Mouse (Mus musculus) forebrain, embryonic 14.5 days (tissue): ENCODE results near the gene Bcl2l12. TPM values are rescaled to one million over a fixed set of nuclear protein-coding genes. Genes with fewer than 3 reads are reported as not detected.

Experiments
- ATAC-seq: fragments of 200-750 bp; cut with Nextera tagmentation; 2 replicates; pipeline ENCODE4 v1.8.0; 2017; ENCODE audit warnings: mild to moderate bottlenecking, moderate library complexity
- DNase-seq: peaks from one replicate; pipeline ENCODE4 v3.0.0-alpha.2; 2015; ENCODE audit warnings: low spot score
- H3K27ac ChIP-seq: fragments of 300-500 bp; sonication (generic); 2 replicates; pipeline ENCODE4 v1.5.1; 2014; ENCODE audit warnings: low read depth, mild to moderate bottlenecking, control low read depth, low read length, moderate library complexity
- H3K27me3 ChIP-seq: fragments of 300-500 bp; sonication (generic); replicated peaks from 2 replicates; pipeline ENCODE4 v1.6.1; 2014; ENCODE audit warnings: low read length, control low read depth, mixed read lengths; ENCODE audit not compliant: control insufficient read depth, insufficient read depth
- H3K36me3 ChIP-seq: fragments of 300-500 bp; sonication (generic); 2 replicates; pipeline ENCODE4 v1.6.1; 2014; ENCODE audit warnings: low read length, control low read depth; ENCODE audit not compliant: control insufficient read depth, insufficient read depth
- H3K4me1 ChIP-seq: fragments of 300-500 bp; sonication (generic); 2 replicates; pipeline ENCODE4 v1.6.1; 2014; ENCODE audit warnings: antibody characterized with exemption, low read length, control low read depth; ENCODE audit not compliant: control insufficient read depth, insufficient read depth
- H3K4me2 ChIP-seq: fragments of 300-500 bp; sonication (generic); 2 replicates; pipeline ENCODE4 v1.6.1; 2014; ENCODE audit warnings: mild to moderate bottlenecking, control low read depth, low read length
- H3K4me3 ChIP-seq: fragments of 300-500 bp; sonication (generic); 2 replicates; pipeline ENCODE4 v1.5.1; 2014; ENCODE audit warnings: low read depth, low read length, control low read depth
- H3K9ac ChIP-seq: fragments of 300-500 bp; sonication (generic); 2 replicates; pipeline ENCODE4 v1.6.1; 2014; ENCODE audit warnings: mild to moderate bottlenecking, low read length, control low read depth, moderate library complexity
- H3K9me3 ChIP-seq: fragments of 300-500 bp; sonication (generic); replicated peaks from 2 replicates; pipeline ENCODE4 v1.6.1; 2016; ENCODE audit warnings: low read length, control low read depth, mixed read lengths; ENCODE audit not compliant: control insufficient read depth
- WGBS: fragments of 180-500 bp; shearing (Covaris S2); extraction: QIAGEN DNeasy Blood & Tissue Kit; methylation state at CpG from one replicate; pipeline ENCODE4 v1.1.7; 2014; 5-methylcytosine and 5-hydroxymethylcytosine counted together
- polyA plus RNA-seq: library from polyadenylated mRNA; unstranded; fragments of >200 nt; fragmentation: Nextera tagmentation; extraction: Ambion mirVana; gene quantifications from 2 replicates; pipeline ENCODE4 v1.2.1, GENCODE M21; 2014

Bcl2l12 gene
- 20.0 and 23.4 TPM in 2 replicates for polyA plus RNA-seq

GRCm38 (mm10) chr7:44998501-44998955 is at the start of gene Bcl2l12:
Gene Bcl2l12 (minus strand): TSS chr7:44998712.
- peak; percentile 29 for DNase-seq

GRCm38 (mm10) chr7:45047491-45047890 is 49.0 kb upstream of the Bcl2l12 start:
- peaks cover 8% of the 10 kb centered on the region for H3K4me1 ChIP-seq
- WGBS: 96% methylated on average over 14 of the region's 14 CpGs
- no peaks in the 10 kb centered on the region for H3K9me3 ChIP-seq
- H3K27me3 ChIP-seq: no peaks in the 10 kb centered on the region
- H3K27ac ChIP-seq: no peak overlapping the region
- no peak overlapping the region for H3K4me3 ChIP-seq
- H3K36me3 ChIP-seq: peaks cover 82% of the 10 kb centered on the region
- H3K9ac ChIP-seq: no peak overlapping the region
- ATAC-seq (no peak), DNase-seq (no peak)
- no peak overlapping the region for H3K4me2 ChIP-seq

More at GRCm38 (mm10) chr7:44998501-44998955, at the start of gene Bcl2l12:
- Histone ChIP-seq H3K4me2 (peak within 1 kb of the TSS; percentile 81), H3K4me3 (peak within 1 kb of the TSS; percentile 45), H3K9ac (peak within 1 kb of the TSS; percentile 75), H3K9me3 (no peaks in the 10 kb centered on the region), H3K27ac (peak within 1 kb of the TSS; percentile 76), H3K27me3 (no peaks in the 10 kb centered on the region), H3K4me1 (peaks cover 16% of the 10 kb centered on the region), H3K36me3 (peaks cover 53% of the 10 kb centered on the region)
- 3% methylated on average over 18 of the region's 18 CpGs for WGBS
- no peak for ATAC-seq

- ATAC-seq (no peak), DNase-seq (no peak)
- Histone ChIP-seq H3K9me3 (no peaks in the 10 kb centered on the region), H3K4me3 (no peak overlapping the region), H3K36me3 (peaks cover 88% of the 10 kb centered on the region), H3K4me2 (no peak overlapping the region), H3K27me3 (no peaks in the 10 kb centered on the region), H3K9ac (no peak overlapping the region), H3K27ac (no peak overlapping the region), H3K4me1 (peaks cover 8% of the 10 kb centered on the region)
- WGBS: 97% methylated on average over 26 of the region's 26 CpGs
Observed at GRCm38 (mm10) chr7:45046853-45047350, 48.4 kb upstream of the Bcl2l12 start.

DNA sequence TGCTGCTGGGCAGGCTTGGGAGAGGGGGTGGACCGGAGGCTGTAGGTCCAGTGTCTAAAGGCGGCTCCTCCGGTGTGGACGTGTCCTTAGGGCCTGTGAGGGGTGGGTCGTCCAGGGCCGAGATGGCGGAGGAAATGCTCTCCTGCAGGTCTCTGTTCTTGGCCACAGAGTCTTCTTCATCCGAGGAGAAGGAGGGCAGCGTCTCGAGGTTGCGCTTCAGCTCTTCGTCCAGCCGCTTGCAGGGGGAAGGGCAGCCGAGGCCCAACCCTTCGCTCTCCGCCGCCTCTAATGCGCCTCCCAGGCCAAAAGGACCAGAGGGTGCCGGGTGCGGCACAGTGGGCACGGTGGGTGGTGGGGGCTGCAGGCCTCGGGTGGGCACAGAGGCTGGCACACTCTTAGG is 47.2 kb upstream of the Bcl2l12 start:
- H3K36me3 ChIP-seq: peaks cover 100% of the 10 kb centered on the region
- no peak for DNase-seq
- H3K9ac ChIP-seq: no peak overlapping the region
- H3K27me3 ChIP-seq: no peaks in the 10 kb centered on the region
- WGBS: 92% methylated on average over 22 of the region's 22 CpGs
- no peak overlapping the region for H3K4me2 ChIP-seq
- no peak for ATAC-seq
- H3K4me3 ChIP-seq: no peak overlapping the region
- H3K27ac ChIP-seq: no peak overlapping the region
- no peaks in the 10 kb centered on the region for H3K4me1 ChIP-seq
- no peaks in the 10 kb centered on the region for H3K9me3 ChIP-seq

DNA sequence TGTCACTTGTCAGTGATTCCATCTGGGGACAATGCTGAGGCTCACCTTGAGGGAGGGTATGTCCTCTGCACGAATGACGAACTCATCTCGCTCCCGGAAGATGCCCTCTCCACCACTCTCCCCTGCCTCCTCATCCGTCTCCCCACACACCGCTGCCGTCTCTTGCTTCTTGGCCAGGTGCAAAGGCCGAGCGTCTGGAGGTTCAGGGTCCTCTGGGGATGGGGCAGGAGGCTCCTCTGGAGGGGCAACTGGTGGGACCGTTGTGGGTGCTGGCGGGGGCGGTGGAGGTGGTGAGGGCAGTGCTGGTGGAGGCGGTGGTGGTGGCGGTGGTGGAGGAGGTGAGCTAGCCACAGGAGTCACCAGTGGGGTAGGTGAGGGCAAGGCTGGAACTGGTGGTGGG is 44.8 kb upstream of the Bcl2l12 start:
- Histone ChIP-seq H3K9me3 (no peaks in the 10 kb centered on the region), H3K4me2 (no peak overlapping the region), H3K27me3 (no peaks in the 10 kb centered on the region), H3K9ac (no peak overlapping the region), H3K4me1 (no peaks in the 10 kb centered on the region), H3K36me3 (peaks cover 99% of the 10 kb centered on the region), H3K27ac (no peak overlapping the region), H3K4me3 (no peak overlapping the region)
- DNase-seq (no peak), ATAC-seq (no peak)
- WGBS: 92% methylated on average over 14 of the region's 14 CpGs

DNA sequence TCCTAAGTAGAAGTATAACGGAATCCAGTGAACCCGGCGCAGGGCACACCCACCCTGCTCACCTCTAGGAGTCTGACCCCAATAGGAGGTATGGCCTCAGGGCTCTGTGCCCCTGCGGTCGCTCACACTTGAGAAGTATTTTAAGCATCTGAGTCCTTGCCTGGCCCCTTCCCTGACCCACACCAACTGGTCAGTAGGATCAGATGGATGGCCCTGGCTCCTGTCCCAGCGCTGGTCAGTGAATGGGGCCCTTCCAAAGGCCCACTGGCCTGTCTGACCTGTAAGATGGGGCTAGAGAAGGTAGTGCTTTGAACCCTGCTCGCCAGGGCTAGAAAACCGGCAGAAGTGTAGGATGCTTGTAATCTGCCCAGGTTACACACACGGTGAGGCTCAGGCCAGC is 42.3 kb upstream of the Bcl2l12 start:
- no peak for DNase-seq
- no peaks in the 10 kb centered on the region for H3K4me1 ChIP-seq
- no peak overlapping the region for H3K27ac ChIP-seq
- H3K4me2 ChIP-seq: no peak overlapping the region
- no peak for ATAC-seq
- H3K9ac ChIP-seq: no peak overlapping the region
- no peak overlapping the region for H3K4me3 ChIP-seq
- peaks cover 99% of the 10 kb centered on the region for H3K36me3 ChIP-seq
- H3K9me3 ChIP-seq: no peaks in the 10 kb centered on the region
- WGBS: 92% methylated on average over 9 of the region's 9 CpGs
- H3K27me3 ChIP-seq: no peaks in the 10 kb centered on the region

DNA sequence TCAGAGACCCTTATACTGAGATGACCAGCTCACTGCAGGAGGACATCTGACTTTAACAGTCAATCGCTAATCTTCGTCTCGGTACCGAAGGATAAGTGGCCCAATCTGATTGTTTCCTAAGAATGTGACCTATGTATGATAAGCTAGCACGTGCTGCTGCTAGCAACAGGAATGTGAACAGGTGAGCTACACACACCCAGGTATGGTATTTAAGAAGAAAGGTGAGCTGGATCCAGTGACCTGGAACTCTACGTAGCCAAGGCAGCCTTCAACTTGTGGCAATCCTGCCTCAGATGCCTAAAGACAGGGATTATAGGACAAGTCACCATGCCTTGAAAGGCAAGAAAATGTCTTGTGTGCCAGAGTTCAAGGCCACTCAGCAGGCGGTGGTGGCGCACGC is 39.9 kb upstream of the Bcl2l12 start:
- H3K4me1 ChIP-seq: no peaks in the 10 kb centered on the region
- no peak overlapping the region for H3K4me3 ChIP-seq
- H3K9me3 ChIP-seq: no peaks in the 10 kb centered on the region
- H3K4me2 ChIP-seq: no peak overlapping the region
- ATAC-seq (no peak), DNase-seq (no peak)
- H3K27ac ChIP-seq: no peak overlapping the region
- H3K36me3 ChIP-seq: peaks cover 99% of the 10 kb centered on the region
- no peak overlapping the region for H3K9ac ChIP-seq
- 97% methylated on average over 9 of the region's 9 CpGs for WGBS
- H3K27me3 ChIP-seq: no peaks in the 10 kb centered on the region

DNA sequence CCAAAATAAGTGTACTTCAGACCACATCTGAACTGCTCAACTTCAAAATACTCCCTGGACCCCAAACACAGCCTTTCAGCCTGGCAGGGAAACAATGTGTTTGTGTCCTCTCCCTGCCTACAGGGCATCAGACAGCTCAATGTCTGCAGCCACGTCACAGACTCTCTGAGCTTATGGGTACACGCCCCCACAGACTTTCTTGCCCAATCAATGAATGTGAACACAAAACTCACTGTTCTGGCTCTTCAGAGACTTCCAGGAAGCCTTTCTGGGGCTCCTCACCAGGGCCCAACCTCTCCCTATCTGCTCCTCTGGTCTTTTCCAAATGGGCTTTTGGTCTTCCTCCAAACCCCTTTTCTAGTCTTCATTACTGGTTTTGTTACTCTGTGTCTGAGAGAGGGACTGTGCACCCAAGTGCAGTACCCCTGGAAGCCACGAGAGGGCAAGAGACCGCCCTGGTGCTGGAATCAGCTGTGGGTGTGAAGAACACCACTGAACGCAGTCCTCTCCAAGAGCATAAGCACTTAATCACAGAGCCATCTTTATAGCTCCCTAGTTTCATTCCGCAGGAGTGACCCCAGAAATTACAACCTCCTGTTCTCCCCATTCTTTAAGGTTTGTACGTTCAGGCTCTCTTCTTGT is 39.3 kb upstream of the Bcl2l12 start:
- Histone ChIP-seq H3K9ac (no peak overlapping the region), H3K4me1 (no peaks in the 10 kb centered on the region), H3K4me2 (no peak overlapping the region), H3K27me3 (no peaks in the 10 kb centered on the region), H3K4me3 (no peak overlapping the region), H3K36me3 (peaks cover 99% of the 10 kb centered on the region), H3K9me3 (no peaks in the 10 kb centered on the region), H3K27ac (no peak overlapping the region)
- no peak for ATAC-seq
- WGBS: 76% methylated on average over 7 of the region's 7 CpGs
- no peak for DNase-seq

- Histone ChIP-seq H3K36me3 (peaks cover 99% of the 10 kb centered on the region), H3K27me3 (no peaks in the 10 kb centered on the region), H3K27ac (no peak overlapping the region), H3K4me2 (no peak overlapping the region), H3K4me1 (no peaks in the 10 kb centered on the region), H3K4me3 (no peak overlapping the region), H3K9me3 (no peaks in the 10 kb centered on the region), H3K9ac (no peak overlapping the region)
- DNase-seq: no peak
- no peak for ATAC-seq
- WGBS: 93% methylated on average over 11 of the region's 11 CpGs
Observed at GRCm38 (mm10) chr7:45036702-45037101, 38.2 kb upstream of the Bcl2l12 start.
